Mouse (Mus musculus): ENCODE results near the gene Serpina3n.
"Not testable (repeated sequence)": the region's sequence is repeated elsewhere in the genome, so short reads cannot be mapped to it uniquely, and the experiment has no call there.

Gene Serpina3n

DNA sequence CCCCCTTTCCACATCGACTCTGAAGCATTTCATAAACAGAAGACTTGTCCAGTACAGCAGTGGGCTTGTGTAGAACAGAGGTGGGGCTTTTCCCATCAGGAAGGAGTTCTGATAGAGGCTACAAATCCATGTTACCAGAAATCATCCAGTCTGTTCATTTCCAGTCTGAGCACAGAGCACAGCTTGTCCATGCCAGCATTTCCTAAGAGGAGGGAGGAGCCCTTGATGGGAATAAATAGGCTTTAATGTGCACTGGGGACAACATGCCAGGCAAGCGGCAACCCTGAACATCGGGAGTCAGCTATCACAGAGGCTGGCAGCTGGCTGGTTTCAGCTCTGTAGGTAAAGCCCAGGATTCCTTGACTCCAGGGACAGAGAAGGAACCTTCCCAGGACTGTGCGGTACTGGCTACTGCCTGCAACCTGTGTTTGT is at the start of gene Serpina3n:
Gene Serpina3n (plus strand): TSS at position 276 of the 432 bp plus-strand sequence.
- DNase-seq (ENCODE audit: low spot score), result no peak

DNA sequence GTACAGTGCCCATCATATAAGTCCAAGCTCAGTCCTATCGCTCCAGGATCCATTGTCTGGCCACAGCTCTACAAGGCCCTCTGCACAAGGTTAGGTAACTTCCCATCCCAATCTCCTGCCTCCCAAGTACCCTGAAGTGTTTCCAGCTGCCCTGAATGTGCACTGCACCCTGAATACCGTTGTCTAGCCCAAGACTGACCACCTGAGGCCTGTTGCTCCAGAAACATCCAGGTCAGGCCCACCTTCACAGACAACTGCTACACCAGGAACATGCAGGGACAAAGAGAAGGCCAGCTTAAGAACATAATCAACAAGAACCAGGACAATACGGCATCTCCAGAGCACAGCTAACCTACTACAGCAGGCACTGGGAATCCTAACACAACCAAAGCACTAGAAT is 36.5 kb upstream of the Serpina3n start:
- no peak for DNase-seq (ENCODE audit: low spot score)

DNA sequence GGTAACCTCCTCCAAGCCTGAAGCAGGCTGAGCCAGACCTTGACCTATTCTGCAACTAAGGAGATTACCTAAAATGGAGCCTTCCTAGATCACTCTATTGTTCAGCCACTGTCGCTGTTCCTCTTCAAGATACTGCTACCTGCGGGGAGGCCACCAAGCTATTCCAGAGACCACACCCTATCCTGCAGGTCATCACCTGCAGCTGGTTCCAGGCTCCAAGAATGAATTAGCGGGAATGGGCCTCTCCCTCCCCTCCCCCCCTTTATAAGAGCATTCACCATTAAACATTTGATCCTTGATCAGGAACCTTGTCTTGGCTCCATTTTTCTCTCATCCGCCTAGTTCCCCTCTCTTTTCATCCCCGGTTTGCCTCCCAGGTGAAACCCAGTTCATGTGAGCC is 29.4 kb upstream of the Serpina3n start:
- DNase-seq (ENCODE audit: low spot score), result not testable (repeated sequence)

DNA sequence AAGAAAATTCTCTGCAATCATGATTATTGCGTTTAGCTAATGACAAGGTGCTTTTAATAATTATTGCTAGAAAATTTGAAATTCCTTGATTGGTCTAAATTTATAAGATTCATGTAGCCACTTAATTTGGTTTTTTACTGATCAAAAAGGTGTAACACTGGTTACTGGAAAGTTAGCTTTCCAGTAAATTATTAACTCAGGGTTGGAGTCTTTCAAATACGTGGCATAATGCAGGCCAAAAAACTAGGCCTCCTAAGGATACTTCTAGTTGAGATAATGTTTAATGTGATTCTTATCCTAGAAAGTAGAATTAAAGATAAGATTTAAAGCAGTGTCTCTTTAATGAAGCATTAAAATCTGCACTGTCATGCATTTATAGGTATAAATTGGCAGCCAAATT is 28.2 kb upstream of the Serpina3n start:
- not testable (repeated sequence) for DNase-seq (ENCODE audit: low spot score)

DNA sequence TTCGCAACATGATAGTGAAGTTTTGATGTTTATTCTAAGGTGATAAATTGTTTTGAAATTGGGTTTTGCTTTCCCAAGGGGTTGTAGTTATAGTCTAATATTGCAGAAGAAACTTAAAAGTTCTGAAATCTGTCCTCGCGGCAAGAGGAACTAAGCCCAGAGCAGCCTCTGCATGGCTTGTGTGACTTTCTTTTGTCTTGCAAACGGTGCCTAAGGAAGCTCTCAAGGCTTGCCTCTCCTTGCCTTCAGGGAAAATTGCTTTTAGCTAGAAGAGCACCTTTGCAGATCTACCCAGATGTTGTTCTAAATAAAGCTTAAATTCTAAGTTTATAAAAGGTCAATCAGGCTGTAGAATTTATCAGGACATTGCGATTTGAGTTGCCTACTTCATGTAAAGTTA is 27.7 kb upstream of the Serpina3n start:
- not testable (repeated sequence) for DNase-seq (ENCODE audit: low spot score)

DNA sequence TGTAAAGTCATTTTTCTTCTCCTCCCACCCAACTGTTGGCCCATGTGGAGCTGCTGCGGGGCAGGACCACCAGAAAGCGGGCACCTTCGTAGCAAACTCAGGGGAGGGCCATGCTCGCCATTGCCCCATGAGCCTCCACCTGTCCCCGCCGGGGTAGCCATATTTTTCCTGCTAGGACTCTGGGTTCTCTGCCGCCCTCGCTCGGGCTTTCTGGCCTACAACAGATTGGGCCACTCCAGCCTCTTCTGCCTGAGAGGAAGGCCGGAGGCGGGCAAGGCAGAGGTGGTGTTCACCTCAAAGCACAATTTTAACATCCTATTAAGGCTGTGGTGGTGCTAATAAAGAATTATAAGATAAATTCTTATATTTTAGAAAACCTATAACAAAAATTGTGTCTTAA is 26.7 kb upstream of the Serpina3n start:
- DNase-seq (ENCODE audit: low spot score), result no peak

DNA sequence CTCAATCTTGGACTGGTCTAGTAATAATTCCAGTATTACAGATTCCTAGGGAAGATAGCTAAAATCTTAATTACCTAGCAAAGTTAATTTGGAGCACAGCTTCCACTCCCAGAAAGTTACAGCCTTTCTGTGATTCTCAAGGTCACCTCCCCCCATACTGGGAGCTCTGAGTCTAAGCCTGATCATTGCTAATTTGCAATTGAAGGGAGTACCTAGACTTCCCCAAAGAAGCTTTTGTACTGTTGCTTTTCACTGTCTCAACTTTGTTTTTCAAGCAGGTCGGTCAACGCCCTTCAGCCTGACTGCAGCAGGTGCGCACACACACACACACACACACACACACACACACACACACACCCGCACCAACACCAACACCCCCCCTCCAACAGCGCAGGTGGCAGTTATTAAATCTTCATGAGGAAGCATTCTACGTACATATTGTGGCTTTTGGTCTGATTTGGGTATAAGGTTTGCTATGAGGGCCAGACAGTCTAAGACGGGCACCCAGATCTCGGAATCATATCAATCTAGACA is 25.4 kb upstream of the Serpina3n start:
- not testable (repeated sequence) for DNase-seq (ENCODE audit: low spot score)

DNA sequence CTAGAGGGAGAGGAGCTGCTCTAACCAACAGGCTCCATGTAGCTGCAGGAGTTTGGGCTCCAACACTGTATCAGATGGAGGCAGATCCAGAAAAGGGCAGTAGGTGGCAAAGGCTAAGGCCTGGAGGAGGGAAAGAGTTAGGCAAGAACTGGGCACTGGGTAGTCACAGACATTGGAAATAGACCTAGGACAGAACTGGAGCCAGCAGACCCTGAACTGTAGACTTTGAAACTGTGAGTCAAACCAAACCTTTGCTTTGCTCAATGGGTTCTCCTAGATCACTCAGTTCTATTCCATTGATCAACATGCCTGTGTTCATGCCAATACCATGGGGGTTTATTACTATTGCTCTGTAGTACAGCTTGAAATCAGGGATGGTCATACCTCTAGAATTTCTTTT is 20.5 kb upstream of the Serpina3n start:
- not testable (repeated sequence) for DNase-seq (ENCODE audit: low spot score)

DNA sequence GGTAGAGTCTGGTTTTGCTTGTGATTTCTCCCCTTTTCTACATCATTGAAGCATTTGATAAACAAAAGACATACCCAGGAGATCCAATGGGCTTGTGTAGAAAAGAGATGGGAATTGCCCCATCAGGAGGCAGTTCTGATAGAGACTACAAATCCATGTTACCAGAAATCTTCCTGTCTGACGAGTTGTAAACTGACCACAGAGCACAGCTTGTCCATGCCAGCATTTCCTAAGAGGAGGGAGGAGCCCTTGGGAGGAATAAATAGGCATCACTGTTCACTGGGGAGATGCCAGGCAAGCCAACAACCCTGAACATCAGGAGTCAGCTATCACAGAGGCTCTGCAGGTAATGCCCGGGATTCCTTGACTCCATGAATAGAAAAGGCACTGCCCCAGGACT is 19.7 kb upstream of the Serpina3n start:
- DNase-seq (ENCODE audit: low spot score), result not testable (repeated sequence)

DNA sequence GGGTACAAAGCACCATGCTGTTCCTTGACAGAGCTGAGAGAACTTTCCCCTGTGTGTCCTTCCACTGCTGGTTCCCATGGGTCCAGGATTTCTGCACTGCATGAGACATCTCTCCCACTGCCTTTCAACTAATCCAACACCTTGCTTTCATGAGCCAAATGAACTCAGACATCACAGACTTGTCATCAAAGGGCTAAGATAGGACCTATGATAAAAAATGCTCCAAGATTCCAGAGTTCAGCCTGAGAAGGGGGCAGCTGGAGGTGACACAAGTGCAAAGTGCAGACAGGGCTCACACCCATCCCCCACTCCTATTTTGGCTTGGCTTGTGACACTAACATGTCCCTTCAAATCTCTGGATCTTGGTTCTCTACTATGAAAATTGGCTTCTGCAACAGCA is 18.1 kb upstream of the Serpina3n start:
- no peak for DNase-seq (ENCODE audit: low spot score)

DNA sequence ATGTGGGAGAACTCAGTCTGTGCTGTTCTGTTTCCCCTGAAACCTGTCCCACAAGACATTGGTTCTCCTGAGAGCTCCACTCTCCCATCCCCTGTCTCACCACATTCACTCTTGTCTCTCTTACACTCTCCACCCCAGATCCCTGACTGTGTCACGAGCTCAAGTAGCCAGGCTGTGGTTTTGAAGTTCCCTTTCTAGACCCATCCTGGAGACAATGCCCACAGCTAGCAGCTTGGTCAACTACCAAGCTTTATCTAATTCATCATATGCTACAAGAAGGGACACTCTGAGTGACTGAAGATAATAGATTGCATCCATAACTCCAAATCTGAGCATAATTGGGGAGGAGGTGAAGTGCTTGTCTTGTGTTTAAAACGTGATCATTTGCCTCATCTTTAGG is 15.5 kb upstream of the Serpina3n start:
- DNase-seq (ENCODE audit: low spot score), result not testable (repeated sequence)

DNA sequence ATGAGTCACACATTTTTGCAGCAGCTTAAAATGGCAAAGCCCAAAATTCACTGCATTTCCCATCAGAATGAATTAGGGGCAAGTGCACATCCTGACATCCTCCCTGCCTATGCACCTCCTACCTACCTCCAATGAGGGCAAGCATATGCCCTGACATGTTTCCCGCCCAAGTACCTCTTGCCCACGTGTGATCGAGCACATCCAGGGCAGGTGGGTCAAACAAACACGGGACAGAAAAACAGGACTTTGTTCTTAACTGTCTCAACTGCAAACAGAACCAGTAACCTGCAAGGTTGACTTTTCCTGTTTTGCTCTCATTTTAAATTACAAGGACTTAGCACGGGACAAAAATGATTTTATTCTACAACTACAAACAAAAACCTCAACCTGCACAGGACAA is 2.6 kb upstream of the Serpina3n start:
- DNase-seq (ENCODE audit: low spot score), result no peak

DNA sequence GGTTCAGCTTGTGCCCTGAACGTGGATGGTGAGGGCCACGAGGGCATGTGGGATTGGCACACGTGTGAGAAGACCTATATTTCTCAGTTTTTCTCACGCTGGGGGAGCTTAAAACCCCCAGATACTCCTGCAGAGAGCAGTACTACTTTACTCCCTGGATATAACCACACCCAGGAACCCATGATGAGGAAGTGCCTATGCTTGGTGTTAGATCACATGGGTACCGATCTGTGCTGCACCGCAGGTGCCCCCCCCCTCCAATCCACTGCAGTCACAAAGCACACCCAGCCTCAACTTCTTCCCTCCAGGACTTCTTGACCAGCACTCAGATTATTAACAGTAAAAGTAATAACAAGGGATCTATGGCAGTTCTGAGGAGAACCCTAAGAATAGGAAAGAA is 6.0 kb downstream of the Serpina3n start:
- DNase-seq (ENCODE audit: low spot score), result no peak

DNA sequence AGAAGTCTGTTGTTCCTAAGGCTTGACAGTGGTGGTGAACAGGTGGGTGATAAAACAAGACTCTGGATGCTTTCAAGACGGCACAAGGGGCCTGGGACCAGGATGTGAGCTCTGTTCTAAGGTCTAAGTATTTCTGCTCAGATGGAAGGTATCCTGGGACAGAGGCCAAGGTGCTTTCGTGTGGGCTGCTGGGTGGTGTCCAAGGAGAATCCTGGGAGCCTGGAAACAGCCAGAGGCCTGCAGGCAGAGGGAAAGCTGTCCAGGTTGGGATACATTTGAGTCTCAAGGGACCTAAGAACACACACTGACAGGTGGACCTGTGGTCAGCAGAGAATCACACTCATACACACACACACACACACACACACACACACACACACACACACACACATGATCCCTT is 8.0 kb downstream of the Serpina3n start:
- no peak for DNase-seq (ENCODE audit: low spot score)

DNA sequence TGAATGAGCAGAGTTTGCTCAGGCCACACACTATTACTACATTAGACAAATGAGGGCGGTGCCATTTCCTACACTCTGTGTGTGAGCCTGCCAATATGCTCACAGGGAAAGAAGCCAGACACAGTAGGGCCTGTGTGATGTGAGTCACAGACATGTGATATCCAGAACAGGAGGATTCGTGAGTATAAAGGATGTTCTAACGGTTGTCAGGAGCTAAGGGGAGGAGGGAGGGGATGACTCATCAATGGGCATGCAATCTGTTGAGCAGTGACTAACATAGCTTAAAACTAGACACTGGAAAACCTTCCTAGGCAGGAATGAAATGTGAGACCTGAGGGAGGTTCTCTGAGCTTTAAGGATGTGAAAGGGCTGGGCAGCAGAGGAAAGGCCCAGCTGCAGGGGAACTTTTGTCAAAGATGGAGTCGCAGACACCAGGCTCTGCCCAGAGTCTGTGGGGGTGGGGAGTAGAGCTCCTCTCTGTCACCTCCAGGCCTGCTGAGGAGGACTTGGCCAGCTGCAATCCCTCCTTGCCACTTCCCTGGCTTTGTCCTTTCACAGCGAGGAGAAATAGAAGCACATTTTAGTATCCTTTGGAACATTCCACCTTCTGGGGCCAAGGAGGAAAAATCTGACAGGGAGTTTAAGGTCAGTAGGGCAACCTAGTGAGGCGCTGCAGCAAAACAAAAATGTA is 9.2 kb downstream of the Serpina3n start:
- no peak for DNase-seq (ENCODE audit: low spot score)

DNA sequence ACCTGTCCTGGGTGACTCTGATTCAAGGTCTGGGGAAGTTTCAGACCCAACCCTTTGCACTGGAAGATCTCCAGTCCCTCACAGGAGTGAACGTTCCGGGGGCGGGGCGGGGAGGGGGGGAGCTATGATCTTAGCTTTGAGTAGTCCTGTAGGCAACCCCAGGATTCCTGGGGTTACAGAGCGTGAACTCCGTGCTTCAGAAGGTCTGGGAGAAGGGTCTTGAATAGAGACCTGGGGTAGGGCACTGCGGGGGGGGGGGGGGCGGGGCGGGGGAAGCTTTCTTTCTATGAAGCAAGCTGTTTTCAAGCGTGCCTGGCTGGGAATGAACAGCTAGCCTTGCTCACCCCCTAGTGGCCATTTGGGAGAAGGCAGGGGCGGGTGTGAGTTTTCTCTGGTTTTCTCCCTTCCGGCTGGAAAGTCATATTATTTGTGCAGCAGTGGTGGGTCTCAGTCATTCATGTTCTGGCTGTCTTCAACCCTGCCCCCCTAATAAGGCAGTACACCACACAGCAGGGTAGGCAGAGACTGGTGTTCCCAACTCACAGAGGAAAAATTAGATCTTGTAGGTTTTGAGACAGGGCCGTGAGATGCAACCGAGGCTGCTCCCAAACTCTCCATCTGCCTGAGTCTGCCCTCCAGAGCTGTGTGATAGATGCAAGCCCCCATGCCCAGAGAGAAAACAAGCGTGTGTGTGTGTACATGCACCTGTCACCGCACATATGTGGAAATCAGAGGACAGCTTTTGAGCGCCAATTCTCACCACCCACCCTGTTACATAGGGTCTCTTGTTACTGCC is 12.0 kb downstream of the Serpina3n start:
- DNase-seq (ENCODE audit: low spot score), result peak; percentile 83

DNA sequence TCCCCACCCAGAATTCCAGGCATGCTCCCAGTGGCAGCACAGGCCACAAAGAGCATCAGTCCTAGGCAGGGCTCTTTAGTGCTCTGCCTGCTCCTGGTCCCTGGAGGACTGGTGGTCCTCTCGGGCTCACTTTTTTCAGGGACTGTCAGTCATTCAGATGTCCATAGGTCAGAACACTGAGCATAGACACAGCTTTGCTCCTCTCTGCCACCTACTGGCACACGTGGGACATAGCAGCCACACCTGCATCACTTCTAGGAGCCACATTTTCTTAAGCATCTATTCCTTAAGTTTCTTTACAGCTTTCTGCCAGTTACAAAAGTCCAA is 12.6 kb downstream of the Serpina3n start:
- DNase-seq (ENCODE audit: low spot score), result no peak

DNA sequence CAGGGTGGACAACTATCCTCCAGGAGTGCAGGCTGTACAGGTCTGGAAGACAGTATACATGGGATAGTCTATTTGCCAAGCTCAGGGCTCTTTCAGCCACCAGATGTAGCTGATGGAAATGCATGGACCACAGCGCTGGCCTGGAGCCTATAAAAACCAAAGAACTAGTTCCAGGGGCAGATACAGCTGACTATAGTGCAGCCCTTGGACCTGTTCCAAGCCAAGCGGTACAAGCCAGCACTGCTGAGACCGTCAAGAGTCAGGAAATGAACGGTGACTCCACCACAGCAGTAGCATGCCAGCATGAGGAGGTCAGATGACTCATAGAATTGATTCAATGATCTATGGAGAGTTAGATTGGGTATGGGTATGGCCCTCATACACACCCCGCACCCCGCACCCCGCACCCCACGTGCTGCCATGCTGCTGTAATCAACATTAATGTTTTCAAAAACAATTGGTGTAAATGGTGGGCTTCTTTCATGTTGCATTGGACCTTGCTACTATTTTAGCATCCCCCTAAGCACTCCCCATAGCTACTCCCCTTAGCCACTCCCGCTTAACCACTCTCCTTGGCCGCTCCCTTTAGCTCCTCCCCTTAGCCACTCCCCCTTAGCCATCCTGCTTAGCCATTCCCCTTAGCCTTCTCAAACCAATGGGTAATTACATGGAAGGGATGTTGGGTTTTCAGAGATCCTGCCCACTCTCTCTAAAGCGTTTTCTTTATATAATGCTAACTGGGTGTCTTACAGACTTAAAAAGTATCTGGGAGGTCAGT is 16.3 kb downstream of the Serpina3n start:
- DNase-seq (ENCODE audit: low spot score), result no peak

DNA sequence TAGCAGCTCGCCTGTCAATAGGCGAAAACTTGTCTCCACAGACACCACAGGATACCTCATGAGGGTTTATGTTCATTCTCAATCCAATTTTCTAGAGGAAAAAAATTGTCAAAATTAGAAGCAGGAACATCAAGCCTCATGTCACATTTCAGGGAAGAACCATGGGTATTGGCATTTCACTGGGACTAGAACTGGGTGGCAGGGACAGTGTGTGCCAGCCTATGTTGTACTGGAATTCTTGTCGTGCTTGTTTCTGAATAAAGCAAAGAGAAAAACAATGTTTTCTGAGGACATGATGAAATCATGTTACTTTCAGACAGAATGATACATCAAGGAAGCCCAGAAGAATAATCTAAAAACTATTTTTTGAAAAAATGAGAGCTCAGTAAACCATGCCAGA is 19.1 kb downstream of the Serpina3n start:
- no peak for DNase-seq (ENCODE audit: low spot score)

DNA sequence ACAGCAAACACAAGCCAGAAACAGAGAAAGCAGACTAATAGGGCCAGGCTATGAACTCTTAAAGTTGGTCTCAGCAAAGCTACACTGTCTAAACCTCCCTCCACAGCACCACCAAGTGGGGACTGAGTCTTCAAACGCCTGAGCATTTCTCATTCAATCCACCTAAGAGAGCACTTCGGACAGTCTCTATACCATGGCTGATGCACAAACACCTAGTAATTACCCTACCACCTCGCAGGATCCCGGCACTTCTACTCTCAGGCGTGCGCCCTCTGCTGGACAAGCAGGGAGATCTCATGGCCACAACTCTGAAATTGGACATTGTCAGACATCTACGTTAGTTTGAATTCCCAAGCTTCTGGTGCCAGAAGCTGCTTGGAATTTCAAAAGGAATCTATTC is 20.4 kb downstream of the Serpina3n start:
- no peak for DNase-seq (ENCODE audit: low spot score)

DNA sequence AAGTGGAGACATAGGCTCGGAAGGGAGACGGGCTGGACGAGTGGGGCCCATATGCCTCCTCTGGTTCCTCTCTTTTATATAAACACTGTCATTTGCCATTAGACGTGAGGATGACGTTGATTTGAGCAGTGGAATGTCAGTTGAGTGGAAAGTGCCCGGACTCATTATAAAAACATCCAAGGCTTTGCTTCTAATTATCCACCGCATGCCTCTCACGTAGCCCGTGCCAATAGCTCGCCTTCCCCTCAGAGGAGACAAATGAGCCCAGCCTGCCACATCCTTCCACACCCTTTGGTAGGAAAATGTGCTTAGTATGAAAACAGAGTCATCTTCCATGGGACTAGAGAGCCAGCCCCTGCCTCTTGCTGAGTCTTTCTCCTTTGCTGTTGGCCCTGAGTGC is 24.8 kb downstream of the Serpina3n start:
- DNase-seq (ENCODE audit: low spot score), result no peak

DNA sequence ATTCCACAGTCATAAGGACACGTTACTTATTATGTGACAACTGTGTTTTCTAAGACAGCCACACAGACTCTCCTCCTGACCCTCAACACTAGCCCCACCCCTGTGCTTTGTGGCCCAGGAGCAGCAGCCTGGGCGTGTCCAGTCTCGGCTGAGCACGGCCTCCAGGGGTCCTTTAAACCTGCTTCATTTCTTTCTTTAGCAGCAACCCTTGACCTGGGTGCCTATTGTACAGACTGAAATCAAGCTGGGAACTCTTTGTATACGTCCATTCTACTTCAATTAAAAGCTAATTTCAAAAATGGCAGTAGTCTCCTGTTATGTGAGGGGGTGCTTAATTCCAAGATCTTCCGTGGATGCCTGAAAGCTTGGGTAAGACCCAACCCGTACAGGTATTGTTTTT is 26.7 kb downstream of the Serpina3n start:
- no peak for DNase-seq (ENCODE audit: low spot score)

Measured in ovary, postnatal 36 days (tissue).